Mouse (Mus musculus): ENCODE results near the gene Tcp11. TPM values are rescaled to one million over a fixed set of nuclear protein-coding genes. Genes with fewer than 3 reads are reported as not detected.

The Tcp11 gene
- 1.9 and 2.2 TPM in 2 replicates for polyA plus RNA-seq (2015; fragmentation: Nextera tagmentation; extraction: Ambion mirVana)

- under 1% methylated on average over 56 of the region's 57 CpGs for WGBS
- H3K4me2 ChIP-seq = peak within 1 kb of the TSS; percentile 100
- peak; percentile 92 for ATAC-seq (replicated peaks)
These were observed at the start of gene Tcp11 for GRCm38 (mm10) chr17:28080045-28080816. Tcp11 (minus strand) TSS chr17:28080639.

GRCm38 (mm10) chr17:28129796-28130195, 49.4 kb upstream of the Tcp11 start:
- H3K4me2 ChIP-seq = no peak overlapping the region
- ATAC-seq (replicated peaks) = no peak
- 87% methylated on average over 5 of the region's 5 CpGs for WGBS

More at GRCm38 (mm10) chr17:28080045-28080816, at the start of gene Tcp11:
- Histone ChIP-seq H3K27me3 (replicated peaks) (no peaks in the 10 kb centered on the region; the same call in 1 of the 2 replicates), H3K36me3 (replicated peaks) (no peaks in the 10 kb centered on the region), H3K9ac (peak within 1 kb of the TSS; percentile 56), H3K4me3 (peak within 1 kb of the TSS; percentile 67), H3K4me1 (peaks cover 25% of the 10 kb centered on the region), H3K9me3 (no peaks in the 10 kb centered on the region), H3K27ac (no peak within 1 kb of the TSS)

GRCm38 (mm10) chr17:28124368-28124767, 43.9 kb upstream of the Tcp11 start:
- peaks cover 13% of the 10 kb centered on the region for H3K4me1 ChIP-seq
- WGBS = 57% methylated on average over 8 of the region's 8 CpGs

More at GRCm38 (mm10) chr17:28129796-28130195, 49.4 kb upstream of the Tcp11 start:
- no peak overlapping the region for H3K9ac ChIP-seq
- 0 out of 2 replicates have a peak, but pooled peaks cover 4% of the 10 kb centered on the region for H3K27me3 ChIP-seq (replicated peaks)
- no peaks in the 10 kb centered on the region for H3K9me3 ChIP-seq
- H3K4me3 ChIP-seq = no peak overlapping the region
- H3K36me3 ChIP-seq (replicated peaks) = no peaks in the 10 kb centered on the region
- H3K4me1 ChIP-seq = peaks cover 6% of the 10 kb centered on the region
- no peak overlapping the region for H3K27ac ChIP-seq

GRCm38 (mm10) chr17:28123627-28124026, 43.2 kb upstream of the Tcp11 start:
- no peaks in the 10 kb centered on the region for H3K9me3 ChIP-seq
- H3K4me1 ChIP-seq = peaks cover 13% of the 10 kb centered on the region
- peaks cover 4% of the 10 kb centered on the region; the same call in 1 of the 2 replicates for H3K27me3 ChIP-seq (replicated peaks)
- H3K27ac ChIP-seq = no peak overlapping the region
- no peak overlapping the region for H3K4me2 ChIP-seq
- 13% methylated on average over 7 of the region's 7 CpGs for WGBS
- no peak overlapping the region for H3K9ac ChIP-seq
- no peaks in the 10 kb centered on the region for H3K36me3 ChIP-seq (replicated peaks)
- ATAC-seq (replicated peaks) = no peak
- no peak overlapping the region for H3K4me3 ChIP-seq

More at GRCm38 (mm10) chr17:28124368-28124767, 43.9 kb upstream of the Tcp11 start:
- Histone ChIP-seq H3K4me2 (no peak overlapping the region), H3K9me3 (no peaks in the 10 kb centered on the region), H3K36me3 (replicated peaks) (no peaks in the 10 kb centered on the region), H3K27ac (no peak overlapping the region), H3K4me3 (no peak overlapping the region), H3K9ac (no peak overlapping the region), H3K27me3 (replicated peaks) (peaks cover 4% of the 10 kb centered on the region; the same call in 1 of the 2 replicates)
- ATAC-seq (replicated peaks) = no peak

- H3K9me3 ChIP-seq = no peaks in the 10 kb centered on the region
- H3K9ac ChIP-seq = no peak overlapping the region
- no peaks in the 10 kb centered on the region for H3K36me3 ChIP-seq (replicated peaks)
- ATAC-seq (replicated peaks) = no peak
- H3K27ac ChIP-seq = no peak overlapping the region
- H3K4me1 ChIP-seq = peaks cover 13% of the 10 kb centered on the region
- H3K27me3 ChIP-seq (replicated peaks) = peaks cover 4% of the 10 kb centered on the region; the same call in 1 of the 2 replicates
- H3K4me2 ChIP-seq = no peak overlapping the region
- WGBS = 36% methylated on average over 13 of the region's 13 CpGs
- H3K4me3 ChIP-seq = no peak overlapping the region
These were observed 42.5 kb upstream of the Tcp11 start for GRCm38 (mm10) chr17:28122949-28123348.

- H3K4me1 ChIP-seq = peaks cover 13% of the 10 kb centered on the region
- ATAC-seq (replicated peaks) = no peak
- 83% methylated on average over 5 of the region's 5 CpGs for WGBS
- no peak overlapping the region for H3K4me3 ChIP-seq
- H3K4me2 ChIP-seq = no peak overlapping the region
- no peaks in the 10 kb centered on the region for H3K36me3 ChIP-seq (replicated peaks)
- H3K9me3 ChIP-seq = no peaks in the 10 kb centered on the region
- peaks cover 4% of the 10 kb centered on the region; the same call in 1 of the 2 replicates for H3K27me3 ChIP-seq (replicated peaks)
- no peak overlapping the region for H3K9ac ChIP-seq
- no peak overlapping the region for H3K27ac ChIP-seq
These were observed 40.0 kb upstream of the Tcp11 start for GRCm38 (mm10) chr17:28120460-28120859.

GRCm38 (mm10) chr17:28117451-28118209, 37.2 kb upstream of the Tcp11 start:
- H3K4me3 ChIP-seq = no peak overlapping the region
- no peak overlapping the region for H3K9ac ChIP-seq
- no peak for ATAC-seq (replicated peaks)
- H3K27ac ChIP-seq = no peak overlapping the region
- H3K36me3 ChIP-seq (replicated peaks) = no peaks in the 10 kb centered on the region
- H3K4me1 ChIP-seq = peaks cover under 1% of the 10 kb centered on the region; the same call in 1 of the 2 replicates
- no peaks in the 10 kb centered on the region for H3K27me3 ChIP-seq (replicated peaks)
- H3K9me3 ChIP-seq = no peaks in the 10 kb centered on the region
- WGBS = 62% methylated on average over 19 of the region's 19 CpGs
- H3K4me2 ChIP-seq = no peak overlapping the region

- Histone ChIP-seq H3K27me3 (replicated peaks) (no peaks in the 10 kb centered on the region), H3K4me2 (no peak overlapping the region), H3K27ac (peak overlapping the region; percentile 36; the same call in 1 of the 2 replicates), H3K4me3 (no peak overlapping the region), H3K9me3 (no peaks in the 10 kb centered on the region), H3K9ac (no peak overlapping the region), H3K36me3 (replicated peaks) (no peaks in the 10 kb centered on the region), H3K4me1 (no peaks in the 10 kb centered on the region)
- no peak for ATAC-seq (replicated peaks)
- 48% methylated on average over 9 of the region's 9 CpGs for WGBS
These were observed 35.9 kb upstream of the Tcp11 start for GRCm38 (mm10) chr17:28116335-28116734.

GRCm38 (mm10) chr17:28112266-28112665, 31.8 kb upstream of the Tcp11 start:
- Histone ChIP-seq H3K9me3 (no peaks in the 10 kb centered on the region), H3K4me1 (peaks cover 2% of the 10 kb centered on the region), H3K4me3 (no peak overlapping the region), H3K36me3 (replicated peaks) (no peaks in the 10 kb centered on the region), H3K4me2 (no peak overlapping the region), H3K27ac (no peak overlapping the region), H3K27me3 (replicated peaks) (no peaks in the 10 kb centered on the region), H3K9ac (no peak overlapping the region)
- WGBS = 93% methylated on average over 8 of the region's 8 CpGs
- no peak for ATAC-seq (replicated peaks)

- Histone ChIP-seq H3K4me2 (no peak overlapping the region), H3K9me3 (no peaks in the 10 kb centered on the region), H3K4me3 (no peak overlapping the region), H3K27ac (no peak overlapping the region), H3K9ac (no peak overlapping the region), H3K36me3 (replicated peaks) (no peaks in the 10 kb centered on the region), H3K27me3 (replicated peaks) (no peaks in the 10 kb centered on the region), H3K4me1 (peaks cover 8% of the 10 kb centered on the region)
- ATAC-seq (replicated peaks) = no peak
- WGBS = 9% methylated on average over 14 of the region's 14 CpGs
These were observed 26.8 kb upstream of the Tcp11 start for GRCm38 (mm10) chr17:28107275-28107674.

- H3K9ac ChIP-seq = no peak overlapping the region
- H3K27me3 ChIP-seq (replicated peaks) = no peaks in the 10 kb centered on the region
- H3K4me2 ChIP-seq = no peak overlapping the region
- no peaks in the 10 kb centered on the region for H3K9me3 ChIP-seq
- no peak for ATAC-seq (replicated peaks)
- H3K27ac ChIP-seq = no peak overlapping the region
- peaks cover 13% of the 10 kb centered on the region for H3K4me1 ChIP-seq
- 77% methylated on average over 6 of the region's 6 CpGs for WGBS
- no peaks in the 10 kb centered on the region for H3K36me3 ChIP-seq (replicated peaks)
- H3K4me3 ChIP-seq = no peak overlapping the region
These were observed 25.9 kb upstream of the Tcp11 start for GRCm38 (mm10) chr17:28106352-28106751.

GRCm38 (mm10) chr17:28104416-28104815, 24.0 kb upstream of the Tcp11 start:
- Histone ChIP-seq H3K27me3 (replicated peaks) (no peaks in the 10 kb centered on the region), H3K36me3 (replicated peaks) (no peaks in the 10 kb centered on the region), H3K27ac (no peak overlapping the region), H3K4me3 (no peak overlapping the region), H3K9me3 (no peaks in the 10 kb centered on the region), H3K4me2 (no peak overlapping the region), H3K9ac (no peak overlapping the region), H3K4me1 (peaks cover 17% of the 10 kb centered on the region)
- 85% methylated on average over 6 of the region's 6 CpGs for WGBS
- no peak for ATAC-seq (replicated peaks)

Measured in midbrain, embryonic 15.5 days (tissue).